In the genomic region with DNA sequence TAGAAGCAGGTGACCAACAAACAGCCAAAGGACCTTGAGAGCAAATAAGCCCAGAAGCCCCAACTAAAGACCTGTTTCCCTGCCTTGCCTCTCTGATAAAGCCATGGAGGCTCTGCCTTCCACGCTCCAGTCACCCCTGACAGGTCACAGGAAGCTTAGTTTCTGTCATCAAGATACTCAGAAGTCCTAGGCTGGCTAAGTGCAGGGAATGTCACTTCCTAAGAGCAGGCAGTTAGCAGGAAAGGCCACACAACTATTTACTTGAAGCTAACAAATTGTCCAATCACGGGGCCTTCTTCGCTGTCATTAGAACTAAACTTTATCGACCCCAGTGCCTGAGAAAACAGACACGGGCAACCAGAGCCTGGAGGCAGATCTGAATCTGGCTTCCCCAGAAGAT, we compare ENCODE assay signal across 11 mouse cellular contexts. TPM values are rescaled to one million over a fixed set of nuclear protein-coding genes. Genes with fewer than 3 reads are reported as not detected.
DNase-seq lines count a peak whose midpoint lies in the region; ATAC-seq and TF ChIP-seq lines count a peak whose summit lies in the region.
"Had no signal": no experiment of that assay in that cellular context is flagged by ENCODE, and none has a peak within 500 bp of the region (broad histone marks: within the 10 kb centered on the region; RNA-seq: fewer than 3 reads in every experiment).

No protein-coding gene starts in this region.

- POLR2A ChIA-PET in Patski (lab: Charles Lee): interaction anchor here (0.8 to 0.9 kb wide), 2 partner anchors 13 to 15 kb away, joined by 3 read pairs; no protein-coding TSS in a partner anchor

- 11% methylated on average over 5 of the region's 5 CpGs for WGBS in kidney, embryonic 14.5 days
- WGBS in limb, embryonic 13.5 days: 24% methylated on average over 5 of the region's 5 CpGs

- ATAC-seq in kidney, embryonic 14.5 days (ENCODE audit: low FRiP score, low TSS enrichment): 0 out of 2 replicates have a peak, but pooled peaks have one; percentile 9
- peak; percentile 9 for ATAC-seq in Patski
- ATAC-seq in limb, embryonic 13.5 days (ENCODE audit: low FRiP score, low read depth): no peak
- ATAC-seq: forebrain, embryonic 13.5 days had no signal

- no peak for TF ChIP-seq CTCF in Patski (IDR thresholded peaks at IDR 0.05)

- intact Hi-C loops in left cerebral cortex, postnatal 10 days (cut with DNase I): no loop called here

- peak overlapping the region; percentile 37; the same call in 1 of the 2 replicates for H3K9ac ChIP-seq in kidney, embryonic 14.5 days (ENCODE audit: low read depth, low read length)
- no peak overlapping the region for H3K9ac ChIP-seq in limb, embryonic 13.5 days
- H3K9ac ChIP-seq: forebrain, embryonic 13.5 days; liver, embryonic 14.5 days had no signal

- in situ Hi-C loops in Patski (cut with MboI; ENCODE audit: low pct_unique_long_range_greater_than_20kb): loop anchor here (25.0 kb wide), 1 partner anchor 1627 kb away; no protein-coding TSS in a partner anchor

- H3K36me3 ChIP-seq in kidney, embryonic 14.5 days (ENCODE audit: control insufficient read depth, insufficient read depth, low read length): no peaks in the 10 kb centered on the region; the same call in 1 of the 2 replicates
- no peaks in the 10 kb centered on the region for H3K36me3 ChIP-seq in limb, embryonic 13.5 days

- H3K4me3 ChIP-seq in kidney, embryonic 14.5 days (ENCODE audit: low read length): no peak overlapping the region
- H3K4me3 ChIP-seq in limb, embryonic 13.5 days: no peak overlapping the region
- H3K4me3 ChIP-seq: forebrain, embryonic 13.5 days had no signal

- peaks cover 34% of the 10 kb centered on the region for H3K4me1 ChIP-seq in kidney, embryonic 14.5 days (ENCODE audit: control insufficient read depth, insufficient read depth, low read length)
- peaks cover 28% of the 10 kb centered on the region for H3K4me1 ChIP-seq in limb, embryonic 13.5 days
- H3K4me1 ChIP-seq: forebrain, embryonic 13.5 days had no signal

- CTCF ChIA-PET in Patski (lab: Charles Lee): interaction anchor here (2.6 kb wide), 1 partner anchor 11 kb away, joined by 8 read pairs; no protein-coding TSS in a partner anchor

- no peaks in the 10 kb centered on the region for H3K9me3 ChIP-seq in kidney, embryonic 14.5 days (ENCODE audit: control insufficient read depth, low read length)
- H3K9me3 ChIP-seq in limb, embryonic 13.5 days: no peaks in the 10 kb centered on the region
- H3K9me3 ChIP-seq: forebrain, embryonic 13.5 days had no signal

- H3K27me3 ChIP-seq in kidney, embryonic 14.5 days (ENCODE audit: control insufficient read depth, insufficient read depth, low read length): no peaks in the 10 kb centered on the region
- no peaks in the 10 kb centered on the region for H3K27me3 ChIP-seq in Patski
- no peaks in the 10 kb centered on the region for H3K27me3 ChIP-seq in limb, embryonic 13.5 days
- H3K27me3 ChIP-seq: forebrain, embryonic 13.5 days had no signal

- peak; percentile 38 for DNase-seq in embryo, embryonic 10.5 days (ENCODE audit: low spot score)
- no peak for DNase-seq in embryo, embryonic 9.5 days (ENCODE audit: extremely low spot score)
- DNase-seq in kidney, postnatal 14 days: no peak
- no peak for DNase-seq in Patski (ENCODE audit: low read depth, low spot score)
- DNase-seq in cerebellum, adult 9-10 months: no peak
- DNase-seq in left cerebral cortex, postnatal 10 days (ENCODE audit: extremely low spot score in 1 of 2, low spot score in 2 of 2): no peak
- DNase-seq: cerebellum, adult 9-11 months had no signal

- peak overlapping the region; percentile 21 for H3K4me2 ChIP-seq in kidney, embryonic 14.5 days (replicated peaks; ENCODE audit: low read depth, low read length)
- H3K4me2 ChIP-seq in limb, embryonic 13.5 days (replicated peaks): peak overlapping the region; percentile 27
- H3K4me2 ChIP-seq: forebrain, embryonic 13.5 days had no signal

- peak overlapping the region; percentile 74 for H3K27ac ChIP-seq in kidney, embryonic 14.5 days (ENCODE audit: low read depth, low read length)
- H3K27ac ChIP-seq in limb, embryonic 13.5 days: peak overlapping the region; percentile 78; the same call in 1 of the 2 replicates
- H3K27ac ChIP-seq: forebrain, embryonic 13.5 days; liver, embryonic 14.5 days had no signal

RNA-seq across cellular contexts. Expression of gene Arhgap28, which starts 14.2 kb away (rescaled TPM):
- polyA plus RNA-seq in kidney, embryonic 14.5 days (2014; fragmentation: Nextera tagmentation; extraction: Ambion mirVana): 13.8 and 28.2 TPM in 2 replicates
- polyA plus RNA-seq in Patski (2021): 10.0 TPM
- polyA plus RNA-seq in limb, embryonic 13.5 days (2015; fragmentation: Nextera tagmentation; extraction: Ambion mirVana): 61.5 and 66.1 TPM in 2 replicates
- 1 to 10 TPM; 1.8 to 2.0 TPM for total RNA-seq in left cerebral cortex, postnatal 10 days (2021)
